Mouse (Mus musculus): Measurements from ENCODE around the gene Lamc1.
"Not testable (repeated sequence)": the region's sequence is repeated elsewhere in the genome, so short reads cannot be mapped to it uniquely, and the experiment has no call there.

Lamc1 gene

DNA sequence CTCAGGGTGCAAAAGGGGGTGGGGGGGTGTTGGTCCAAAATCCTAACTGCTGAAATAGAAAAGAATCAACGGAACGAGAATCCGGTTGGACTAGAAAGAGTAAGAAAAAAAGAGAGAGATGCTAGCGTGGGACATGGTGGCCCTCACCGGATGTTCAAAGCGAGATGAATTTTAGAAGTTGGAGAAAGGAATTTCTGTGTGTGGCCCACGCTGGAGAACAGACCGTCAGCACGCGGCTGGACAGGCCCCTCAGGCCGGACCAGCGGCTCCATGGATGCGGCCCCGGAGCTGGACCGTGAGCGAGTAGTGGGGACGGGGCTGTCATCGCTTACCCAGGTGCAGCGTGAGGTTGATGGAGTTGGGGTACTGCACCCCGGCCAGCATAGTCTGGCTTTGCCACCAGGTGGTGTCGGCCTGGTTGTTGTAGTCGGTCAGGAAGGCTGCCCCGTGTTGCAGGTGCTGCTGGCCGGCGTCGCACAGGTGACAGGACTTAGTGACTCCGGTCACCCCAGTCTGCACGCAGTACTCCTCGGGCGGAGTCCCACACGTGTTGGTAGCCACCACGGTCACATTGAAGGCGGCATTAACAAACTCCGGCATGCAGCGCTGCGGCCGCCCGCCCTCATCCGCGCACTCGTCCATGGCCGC is 666 bp downstream of the Lamc1 start:
- peak; percentile 60 for DNase-seq (ENCODE audit: low spot score)

DNA sequence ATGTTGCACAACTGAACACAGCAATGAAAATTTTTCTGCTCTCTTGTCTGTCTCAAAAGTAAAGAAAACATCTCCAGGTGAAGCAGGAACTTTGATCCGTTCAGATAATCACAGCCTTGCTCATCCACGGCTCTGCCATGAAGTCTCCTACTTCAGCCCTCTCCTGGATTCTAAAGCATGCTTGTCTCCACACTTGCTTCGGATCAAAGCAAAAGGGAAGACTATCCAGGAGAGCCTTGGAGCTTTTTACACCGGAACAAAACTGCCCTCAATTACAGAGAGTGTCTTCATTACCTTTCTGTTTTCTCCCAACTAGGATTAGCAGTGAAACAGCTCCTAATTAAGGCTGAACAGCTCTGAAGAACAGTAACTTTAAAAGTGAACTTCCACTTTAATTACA is 1.4 kb downstream of the Lamc1 start:
- DNase-seq (ENCODE audit: low spot score): no peak

DNA sequence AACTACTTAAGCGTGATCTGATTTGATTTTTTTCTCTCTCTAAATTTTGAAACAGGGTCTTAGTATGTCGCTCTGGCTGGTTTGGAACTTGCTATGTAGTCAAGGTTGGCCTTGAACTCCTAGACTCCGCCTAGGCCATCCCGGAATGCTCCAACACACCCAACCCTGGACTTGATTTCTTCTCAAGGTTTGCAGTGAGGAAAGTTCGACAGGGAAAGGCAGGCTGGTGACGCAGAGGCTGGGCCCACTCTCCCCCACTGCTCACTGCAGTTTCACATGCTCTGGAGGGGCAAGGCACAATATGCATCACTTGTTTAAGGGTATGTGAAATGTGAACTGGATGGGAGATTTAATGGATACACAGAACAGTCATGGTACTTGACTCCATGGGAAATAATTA is 3.3 kb downstream of the Lamc1 start:
- DNase-seq (ENCODE audit: low spot score): no peak

DNA sequence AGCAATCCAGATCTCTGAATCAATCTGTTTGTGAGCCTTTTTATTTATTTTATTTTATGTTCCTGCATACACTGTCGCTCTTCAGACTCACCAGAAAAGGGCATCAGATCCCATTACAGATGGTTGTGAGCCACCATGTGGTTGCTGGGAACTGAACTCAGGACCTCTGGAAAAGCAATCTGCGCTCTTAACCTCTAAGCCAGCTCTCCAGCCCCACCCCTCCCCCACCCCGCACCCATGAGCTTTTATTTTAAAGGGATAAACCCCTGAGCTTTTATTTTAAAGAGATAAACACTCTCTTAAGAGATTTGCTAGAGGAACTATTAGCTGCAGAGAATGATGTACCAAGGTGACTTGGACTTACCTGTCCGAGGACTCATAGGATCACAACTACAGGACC is 5.5 kb downstream of the Lamc1 start:
- no peak for DNase-seq (ENCODE audit: low spot score)

DNA sequence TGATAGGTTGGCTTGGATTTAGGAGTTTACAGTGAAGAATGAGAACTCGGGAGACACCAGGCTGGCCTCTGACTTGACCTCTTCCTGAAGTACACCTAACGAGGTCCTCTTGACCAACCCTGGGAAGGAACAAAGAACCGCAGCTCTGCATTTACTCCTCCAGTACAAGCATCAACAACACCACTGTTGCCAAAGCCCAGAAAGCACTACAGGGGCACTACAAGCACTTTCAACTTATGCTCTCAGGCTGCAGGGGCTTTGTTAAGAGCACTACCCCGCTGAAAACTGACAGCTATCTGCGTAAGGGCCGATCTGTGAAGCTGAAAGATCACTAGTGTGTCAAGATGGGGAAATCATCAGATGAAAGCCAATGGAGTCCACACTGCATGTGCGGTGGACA is 6.4 kb downstream of the Lamc1 start:
- no peak for DNase-seq (ENCODE audit: low spot score)

DNA sequence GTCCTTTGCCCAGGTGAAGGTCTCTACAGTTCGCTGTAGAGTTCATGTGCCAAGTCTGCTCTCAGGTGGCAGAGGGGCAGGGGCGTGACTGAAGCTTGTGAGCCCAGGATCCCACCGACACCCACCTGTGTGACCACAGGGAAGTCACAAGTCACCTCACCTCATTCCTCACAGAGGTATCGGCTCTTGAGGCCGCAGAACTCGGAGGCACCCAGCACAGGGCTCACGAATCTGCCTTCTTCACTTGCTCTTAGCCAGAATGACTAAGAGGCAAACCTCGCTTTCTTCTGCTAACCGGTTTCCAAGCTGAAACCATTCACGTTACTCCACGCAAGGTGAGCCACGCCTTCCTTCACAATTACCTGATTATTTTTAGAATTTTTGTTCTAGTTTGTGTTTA is 11.2 kb downstream of the Lamc1 start:
- DNase-seq (ENCODE audit: low spot score): no peak

DNA sequence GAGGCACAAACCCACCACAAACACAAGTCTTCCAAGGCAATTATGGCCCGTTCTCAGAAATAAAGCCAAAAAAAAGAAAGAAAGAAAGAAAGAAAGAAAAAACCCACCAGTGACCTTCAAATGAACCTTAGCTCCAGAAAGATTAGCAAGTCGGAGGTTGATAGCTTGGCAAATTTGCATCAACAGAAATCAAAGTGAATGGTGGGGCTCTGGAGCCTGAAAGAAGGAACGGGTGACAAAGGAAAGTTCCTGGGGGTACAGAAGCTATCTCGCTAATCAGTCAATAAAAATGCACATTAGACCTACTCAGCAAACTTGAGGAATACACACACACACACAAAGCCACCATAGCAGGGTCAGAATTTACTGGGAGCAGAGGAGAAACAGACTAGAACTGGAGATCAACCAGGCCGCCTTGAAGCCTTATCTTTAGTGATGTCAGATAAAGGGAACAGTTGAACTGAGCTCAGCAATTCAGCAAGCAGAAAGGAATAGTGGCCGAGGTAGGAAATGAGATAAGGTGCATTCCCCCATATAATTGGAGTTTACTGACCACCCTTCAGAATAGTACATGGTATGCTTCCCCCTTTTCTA is 11.9 kb downstream of the Lamc1 start:
- no peak for DNase-seq (ENCODE audit: low spot score)

GRCm38 (mm10) chr1:153320121-153320520 is 12.5 kb downstream of the Lamc1 start:
- DNase-seq (ENCODE audit: low spot score): no peak

GRCm38 (mm10) chr1:153318741-153319140 is 13.8 kb downstream of the Lamc1 start:
- DNase-seq (ENCODE audit: low spot score): no peak

DNA sequence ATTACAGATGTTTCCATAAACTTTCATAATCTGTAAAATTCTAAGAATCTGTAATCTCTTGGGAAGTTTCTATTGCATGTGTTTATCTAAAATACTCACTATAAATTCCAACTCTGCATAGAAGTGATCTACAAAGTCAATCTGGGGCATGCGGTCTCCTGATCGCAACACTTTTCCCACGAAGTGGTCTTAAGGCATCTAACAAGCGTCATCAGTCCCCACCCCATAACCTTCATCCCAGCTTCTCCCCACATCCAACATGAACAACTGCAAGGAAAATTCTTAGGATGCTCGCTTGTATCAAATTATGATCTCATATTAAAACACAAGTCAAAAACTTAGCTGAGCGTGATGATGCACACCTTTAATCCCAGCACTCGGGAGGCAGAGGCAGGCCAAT is 14.3 kb downstream of the Lamc1 start:
- no peak for DNase-seq (ENCODE audit: low spot score)

DNA sequence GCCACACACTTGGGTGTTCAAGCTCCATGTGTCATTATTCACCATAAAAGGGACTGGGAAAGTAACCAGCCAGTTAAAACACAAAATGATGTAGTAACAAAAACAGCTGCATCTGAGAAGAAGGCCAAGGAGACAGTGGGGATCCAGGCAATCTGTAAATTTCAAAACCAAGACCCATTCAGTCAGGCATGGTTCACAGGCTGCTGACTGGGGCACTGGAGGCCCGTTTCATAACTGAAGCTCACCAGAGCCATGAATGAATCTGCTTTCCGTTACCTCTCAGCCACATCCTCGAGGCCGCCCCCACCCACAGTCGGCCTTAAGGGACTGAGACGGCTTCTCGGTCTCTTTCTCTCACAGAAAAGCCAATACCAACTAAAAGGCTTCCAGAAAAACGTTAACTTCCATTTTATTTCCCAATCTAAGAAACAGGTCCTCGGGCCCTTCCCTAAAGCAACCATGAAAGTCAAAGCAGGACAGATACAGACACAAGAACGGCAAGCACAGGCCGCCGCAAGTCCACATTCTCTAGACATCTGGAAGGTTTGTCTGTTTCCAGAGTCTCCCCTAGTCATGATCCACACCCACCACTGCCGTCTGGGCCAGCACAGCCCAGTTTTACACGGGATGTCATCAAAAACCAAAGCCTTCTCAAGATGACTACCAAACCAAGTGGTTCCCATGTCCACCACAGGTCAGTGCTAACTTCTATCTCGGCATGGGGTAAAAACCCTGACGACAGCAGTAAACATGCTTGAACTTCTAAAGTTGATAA is 14.9 kb downstream of the Lamc1 start:
- no peak for DNase-seq (ENCODE audit: low spot score)

DNA sequence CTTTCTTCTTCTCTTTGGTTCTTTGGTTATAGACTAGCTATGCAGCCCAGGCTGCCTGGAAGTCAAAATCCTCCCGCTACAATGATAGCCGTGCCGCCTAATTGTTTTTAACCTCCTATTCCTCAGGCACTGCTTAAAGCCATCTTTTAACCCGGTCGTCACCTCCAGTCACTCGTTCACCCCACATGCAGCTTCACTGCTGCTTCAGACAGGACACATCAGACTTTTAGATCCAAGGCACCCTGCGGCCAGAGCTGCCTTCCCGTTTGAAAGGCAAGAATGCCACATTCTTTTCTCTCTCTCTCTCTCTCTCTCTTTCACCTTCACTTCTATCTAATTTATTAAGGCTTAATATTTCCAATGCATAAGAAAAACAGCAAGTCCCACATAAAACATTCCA is 15.6 kb downstream of the Lamc1 start:
- DNase-seq (ENCODE audit: low spot score): no peak

DNA sequence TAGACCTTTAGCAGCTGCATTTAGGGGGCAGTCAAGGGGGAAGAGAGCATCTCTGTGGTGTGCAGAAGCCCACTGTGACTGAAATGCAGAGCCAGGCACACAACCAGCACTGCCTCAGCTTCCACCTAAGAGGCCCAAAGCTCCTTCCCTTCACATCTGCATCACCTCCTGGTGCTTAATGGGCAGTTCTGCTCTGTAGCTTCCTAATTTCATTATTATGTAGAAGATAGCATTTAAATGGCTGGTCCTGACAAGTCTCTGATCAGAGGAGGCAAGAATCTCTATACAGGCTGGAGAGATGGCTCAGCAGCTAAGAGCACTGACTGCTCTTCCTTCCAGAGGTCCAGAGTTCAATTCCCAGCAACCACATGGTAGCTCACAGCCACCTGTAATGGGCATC is 16.3 kb downstream of the Lamc1 start:
- no peak for DNase-seq (ENCODE audit: low spot score)

GRCm38 (mm10) chr1:153315121-153315520 is 17.5 kb downstream of the Lamc1 start:
- DNase-seq (ENCODE audit: low spot score): no peak

- no peak for DNase-seq (ENCODE audit: low spot score)
These were observed 19.6 kb downstream of the Lamc1 start for GRCm38 (mm10) chr1:153312992-153313391.

- no peak for DNase-seq (ENCODE audit: low spot score)
These were observed 22.4 kb downstream of the Lamc1 start for GRCm38 (mm10) chr1:153310190-153310589.

- DNase-seq (ENCODE audit: low spot score): no peak
These were observed 23.3 kb downstream of the Lamc1 start for GRCm38 (mm10) chr1:153309310-153309709.

DNA sequence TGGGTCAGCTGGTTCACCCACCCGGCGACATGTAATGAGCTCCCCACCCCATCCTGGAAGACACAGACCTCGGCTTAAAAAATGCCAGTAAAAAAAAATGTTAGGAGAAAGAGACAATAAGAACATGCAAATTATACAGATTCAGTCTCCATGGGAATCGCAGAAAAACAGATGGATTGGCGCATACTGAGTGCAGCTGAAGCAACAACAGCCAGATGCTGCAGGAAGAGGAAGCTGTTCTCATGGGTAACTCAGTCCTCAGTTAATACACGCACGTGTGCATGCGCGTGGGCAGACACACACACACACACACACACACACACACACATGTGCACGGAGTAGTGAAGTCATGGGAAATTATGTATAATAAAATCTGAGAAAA is 23.7 kb downstream of the Lamc1 start:
- DNase-seq (ENCODE audit: low spot score): no peak

GRCm38 (mm10) chr1:153308179-153308914 is 24.2 kb downstream of the Lamc1 start:
- no peak for DNase-seq (ENCODE audit: low spot score)

GRCm38 (mm10) chr1:153307509-153308178 is 24.9 kb downstream of the Lamc1 start:
- no peak for DNase-seq (ENCODE audit: low spot score)

DNA sequence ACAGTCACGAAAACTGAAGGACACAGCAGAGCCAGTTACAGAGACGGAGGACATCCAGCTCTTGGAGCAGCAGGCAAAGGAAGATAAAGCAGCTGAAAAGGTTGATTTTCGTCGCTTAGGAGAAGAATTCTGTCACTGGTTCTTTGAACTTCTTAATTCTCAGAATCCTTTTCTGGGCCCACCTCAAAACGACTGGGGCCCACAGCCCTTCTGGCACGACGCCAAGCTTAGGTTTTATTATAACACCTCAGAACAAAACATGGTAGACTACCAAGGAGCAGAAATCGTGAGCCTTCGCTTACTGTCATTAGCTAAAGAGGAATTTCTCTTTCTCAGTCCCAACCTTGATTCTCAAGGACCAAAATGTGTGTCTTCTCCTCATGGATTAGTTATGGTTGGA is 26.9 kb downstream of the Lamc1 start:
- DNase-seq (ENCODE audit: low spot score): not testable (repeated sequence)

GRCm38 (mm10) chr1:153305249-153305648 is 27.3 kb downstream of the Lamc1 start:
- DNase-seq (ENCODE audit: low spot score): not testable (repeated sequence)
